Mouse (Mus musculus) Muller cell, postnatal 12 days (primary cell): ENCODE measurements around the gene Egfl8.

Experiments
- DNase-seq: peaks from one replicate; pipeline ENCODE4 v3.0.0-alpha.2; 2015; ENCODE audit errors: inconsistent ontology term

Egfl8 gene

DNA sequence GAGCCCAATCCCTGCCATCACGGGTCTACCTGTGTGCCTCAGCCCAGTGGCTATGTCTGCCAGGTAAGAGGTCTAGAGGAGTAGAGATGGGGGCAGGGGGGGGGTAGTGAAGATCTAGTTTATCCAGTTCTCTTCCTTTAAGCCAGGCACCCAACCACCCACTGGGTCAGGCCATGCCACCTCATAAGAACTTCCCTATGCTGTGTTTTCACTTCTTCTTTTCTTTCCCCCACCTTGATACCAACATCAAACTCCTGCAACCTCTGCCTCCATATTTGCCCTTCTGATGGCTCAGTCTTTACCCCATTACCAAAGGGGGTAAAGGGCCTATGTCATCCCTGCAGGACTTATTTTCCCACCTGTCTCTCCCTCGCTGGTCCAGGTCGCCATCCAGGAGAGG, 37.7 kb downstream of the Egfl8 start:
- no peak for DNase-seq

GRCm38 (mm10) chr17:34576577-34576976, 39.2 kb downstream of the Egfl8 start:
- no peak for DNase-seq

DNA sequence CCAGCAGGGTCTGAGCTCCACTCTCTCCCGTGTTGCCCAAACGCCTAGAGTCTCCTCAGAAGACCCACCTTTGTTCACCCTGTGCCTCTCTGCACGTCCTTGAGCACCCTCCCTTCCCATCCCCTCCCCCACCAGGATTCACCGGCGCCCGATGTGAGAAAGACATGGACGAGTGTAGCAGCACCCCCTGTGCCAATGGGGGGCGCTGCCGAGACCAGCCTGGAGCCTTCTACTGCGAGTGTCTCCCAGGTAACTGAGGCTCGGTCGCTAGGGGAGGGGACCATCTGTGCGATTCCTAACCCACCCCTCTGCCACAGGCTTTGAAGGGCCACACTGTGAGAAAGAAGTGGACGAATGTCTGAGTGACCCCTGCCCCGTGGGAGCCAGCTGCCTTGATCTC, 43.4 kb downstream of the Egfl8 start:
- no peak for DNase-seq

- no peak for DNase-seq
Measured at GRCm38 (mm10) chr17:34571875-34572274, 43.9 kb downstream of the Egfl8 start.

- no peak for DNase-seq
Measured at GRCm38 (mm10) chr17:34569919-34570318, 45.9 kb downstream of the Egfl8 start.

- DNase-seq: no peak
Measured at GRCm38 (mm10) chr17:34568421-34568820, 47.4 kb downstream of the Egfl8 start.

GRCm38 (mm10) chr17:34567311-34567710, 48.5 kb downstream of the Egfl8 start:
- DNase-seq: no peak

DNA sequence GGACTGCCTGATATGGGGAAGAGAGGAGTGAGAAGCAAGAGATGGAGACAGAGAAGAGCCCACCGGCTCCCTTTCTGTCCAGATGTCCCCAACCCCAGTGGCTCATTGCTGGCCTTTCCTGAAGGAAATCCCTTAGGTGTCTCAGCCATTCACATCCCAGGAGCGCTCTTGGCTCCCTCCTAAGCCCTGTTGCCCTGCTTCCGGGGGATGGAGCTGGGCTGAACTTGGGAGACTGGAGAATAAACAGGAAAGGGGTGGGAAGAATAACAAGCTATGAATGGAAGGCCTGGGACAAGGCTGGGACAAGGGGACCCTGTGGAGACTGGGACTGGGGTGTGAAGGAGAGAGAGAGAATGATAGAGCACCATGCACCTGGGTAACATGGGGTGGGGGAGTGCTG, 51.0 kb downstream of the Egfl8 start:
- DNase-seq: peak; percentile 10

DNA sequence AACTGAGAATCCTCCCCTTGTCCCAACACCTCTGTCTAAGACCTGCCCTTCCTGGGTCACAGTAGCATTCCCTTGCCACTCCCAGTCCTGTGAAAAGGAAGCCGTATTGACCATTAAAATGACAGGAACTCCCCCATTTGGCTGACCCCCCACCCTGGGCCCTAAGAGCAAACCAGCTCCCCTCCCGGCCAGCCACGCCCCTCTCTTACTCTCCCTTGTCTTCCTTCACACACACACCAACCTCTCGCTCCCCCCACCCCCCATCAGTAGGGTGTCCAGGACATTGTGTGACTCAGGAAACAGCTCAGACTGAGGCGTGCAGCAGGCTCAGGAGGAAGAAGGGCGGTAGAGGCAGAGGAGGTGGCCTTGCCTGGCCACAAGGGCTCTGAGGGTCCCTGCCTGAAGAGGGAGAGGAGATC, 51.8 kb downstream of the Egfl8 start, which contains the start of gene Notch4:
TSS of gene Notch4 (plus strand) at position 266 of the 419 bp plus-strand sequence.
- DNase-seq: peak; percentile 58

- DNase-seq: no peak
Measured at GRCm38 (mm10) chr17:34563354-34563753, 52.4 kb downstream of the Egfl8 start.
